Mouse (Mus musculus): Measurements from ENCODE around the gene Lamc1. TPM values are rescaled to one million over a fixed set of nuclear protein-coding genes. Genes with fewer than 3 reads are reported as not detected.

Gene Lamc1
- 24.6 and 26.5 TPM in 2 replicates for polyA plus RNA-seq (2014; fragmentation: Nextera tagmentation; extraction: Ambion mirVana)

GRCm38 (mm10) chr1:153332444-153333295, at the start of gene Lamc1:
TSS of gene Lamc1 (minus strand) at chr1:153332786.
- Histone ChIP-seq H3K27me3 (ENCODE audit: control insufficient read depth, insufficient read depth, low read length) (no peaks in the 10 kb centered on the region), H3K36me3 (ENCODE audit: control insufficient read depth, insufficient read depth, low read length) (no peaks in the 10 kb centered on the region), H3K27ac (ENCODE audit: low read depth, low read length) (peak within 1 kb of the TSS; percentile 80), H3K4me1 (ENCODE audit: control insufficient read depth, insufficient read depth, low read length) (peaks cover 19% of the 10 kb centered on the region), H3K4me2 (peak within 1 kb of the TSS; percentile 96), H3K9me3 (ENCODE audit: control insufficient read depth, low read length) (no peaks in the 10 kb centered on the region), H3K4me3 (ENCODE audit: low read depth, low read length) (peak within 1 kb of the TSS; percentile 90), H3K9ac (ENCODE audit: low read length) (peak within 1 kb of the TSS; percentile 93)
- ATAC-seq (ENCODE audit: low FRiP score) = peak; percentile 91
- DNase-seq (ENCODE audit: low spot score, missing footprints) = peak; percentile 99
- under 1% methylated on average over 80 of the region's 85 CpGs for WGBS

- no peak for ATAC-seq (ENCODE audit: low FRiP score)
- no peak overlapping the region for H3K4me2 ChIP-seq
- WGBS = 89% methylated on average over 9 of the region's 9 CpGs
These were observed 48.2 kb upstream of the Lamc1 start for GRCm38 (mm10) chr1:153380746-153381282.

DNA sequence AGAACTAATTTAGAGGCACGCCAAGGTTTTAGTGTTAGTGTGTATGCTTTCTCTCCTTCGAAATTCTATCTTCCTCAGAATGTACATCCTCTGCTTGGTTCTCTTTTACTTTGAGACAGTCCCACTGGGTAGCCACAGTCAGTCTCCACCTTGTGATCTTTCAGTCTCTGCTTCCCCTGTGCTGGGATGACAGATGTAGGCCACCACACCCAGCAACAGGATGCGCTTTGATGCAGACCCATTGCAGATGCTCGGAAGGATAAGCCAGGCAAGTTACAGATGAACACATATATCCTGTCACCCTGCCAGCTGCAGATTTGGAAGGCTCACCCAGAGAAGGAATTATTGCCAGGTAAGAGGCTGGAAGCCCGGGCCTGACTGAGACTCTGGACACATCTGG, 47.2 kb upstream of the Lamc1 start:
- no peak for DNase-seq (ENCODE audit: low spot score, missing footprints)
- no peak for ATAC-seq (ENCODE audit: low FRiP score)

More at GRCm38 (mm10) chr1:153380746-153381282, 48.2 kb upstream of the Lamc1 start:
- no peak overlapping the region for H3K27ac ChIP-seq (ENCODE audit: low read depth, low read length)
- H3K9me3 ChIP-seq (ENCODE audit: control insufficient read depth, low read length) = no peaks in the 10 kb centered on the region
- no peaks in the 10 kb centered on the region for H3K27me3 ChIP-seq (ENCODE audit: control insufficient read depth, insufficient read depth, low read length)
- H3K4me1 ChIP-seq (ENCODE audit: control insufficient read depth, insufficient read depth, low read length) = peaks cover 3% of the 10 kb centered on the region; the same call in 1 of the 2 replicates
- H3K4me3 ChIP-seq (ENCODE audit: low read depth, low read length) = no peak overlapping the region
- no peak overlapping the region for H3K9ac ChIP-seq (ENCODE audit: low read length)
- no peaks in the 10 kb centered on the region for H3K36me3 ChIP-seq (ENCODE audit: control insufficient read depth, insufficient read depth, low read length)
- DNase-seq (ENCODE audit: low spot score, missing footprints) = no peak

DNA sequence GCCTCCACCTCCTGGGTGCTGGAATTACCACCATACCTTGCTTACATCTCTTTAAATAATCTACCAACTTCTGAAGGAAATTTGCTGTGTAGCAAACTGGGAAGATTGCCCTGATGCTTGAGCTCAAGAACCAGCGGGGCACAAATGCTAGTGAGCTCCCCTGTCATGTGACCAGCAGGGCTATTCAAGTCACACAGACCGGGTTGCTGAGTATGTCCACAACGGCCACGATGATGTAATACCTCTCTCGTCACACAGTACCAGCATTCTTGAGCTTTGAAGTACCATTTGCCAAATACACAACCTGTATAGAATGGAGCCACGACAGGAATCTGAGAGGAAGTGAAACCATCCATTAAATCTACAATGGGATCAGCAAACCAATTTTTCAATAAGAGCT, 46.0 kb upstream of the Lamc1 start:
- Histone ChIP-seq H3K4me2 (no peak overlapping the region), H3K27ac (ENCODE audit: low read depth, low read length) (no peak overlapping the region), H3K36me3 (ENCODE audit: control insufficient read depth, insufficient read depth, low read length) (no peaks in the 10 kb centered on the region), H3K9ac (ENCODE audit: low read length) (no peak overlapping the region), H3K27me3 (ENCODE audit: control insufficient read depth, insufficient read depth, low read length) (no peaks in the 10 kb centered on the region), H3K9me3 (ENCODE audit: control insufficient read depth, low read length) (no peaks in the 10 kb centered on the region), H3K4me3 (ENCODE audit: low read depth, low read length) (no peak overlapping the region), H3K4me1 (ENCODE audit: control insufficient read depth, insufficient read depth, low read length) (peaks cover 3% of the 10 kb centered on the region; the same call in 1 of the 2 replicates)
- WGBS = 67% methylated on average over 6 of the region's 6 CpGs
- ATAC-seq (ENCODE audit: low FRiP score) (no peak), DNase-seq (ENCODE audit: low spot score, missing footprints) (no peak)

More for the DNA sequence above, 47.2 kb upstream of the Lamc1 start:
- Histone ChIP-seq H3K9me3 (ENCODE audit: control insufficient read depth, low read length) (no peaks in the 10 kb centered on the region), H3K9ac (ENCODE audit: low read length) (no peak overlapping the region), H3K4me3 (ENCODE audit: low read depth, low read length) (no peak overlapping the region), H3K4me2 (no peak overlapping the region), H3K27ac (ENCODE audit: low read depth, low read length) (no peak overlapping the region), H3K27me3 (ENCODE audit: control insufficient read depth, insufficient read depth, low read length) (no peaks in the 10 kb centered on the region), H3K36me3 (ENCODE audit: control insufficient read depth, insufficient read depth, low read length) (no peaks in the 10 kb centered on the region), H3K4me1 (ENCODE audit: control insufficient read depth, insufficient read depth, low read length) (peaks cover 3% of the 10 kb centered on the region; the same call in 1 of the 2 replicates)
- 88% methylated on average over 5 of the region's 5 CpGs for WGBS

DNA sequence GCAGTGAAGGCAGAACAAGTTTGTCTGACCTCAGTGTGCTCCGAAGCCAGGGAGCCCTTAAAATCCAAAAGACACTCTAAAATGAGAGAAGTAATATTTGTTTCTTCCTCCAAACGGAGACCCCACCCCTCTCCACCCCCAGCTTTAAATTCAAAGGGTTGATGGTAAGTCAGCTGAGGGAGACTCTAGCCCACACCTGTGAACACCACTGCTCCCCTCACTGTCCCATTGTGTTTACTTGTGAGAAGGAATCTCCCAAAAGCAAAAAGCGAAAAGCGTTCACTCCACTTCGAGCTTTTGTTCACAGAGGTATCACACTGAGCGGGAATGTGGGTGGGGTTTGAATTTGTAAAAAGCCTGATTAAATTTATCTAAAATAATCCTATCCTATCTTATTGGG, 43.9 kb upstream of the Lamc1 start:
- Histone ChIP-seq H3K4me3 (ENCODE audit: low read depth, low read length) (no peak overlapping the region), H3K4me2 (no peak overlapping the region), H3K36me3 (ENCODE audit: control insufficient read depth, insufficient read depth, low read length) (no peaks in the 10 kb centered on the region), H3K27ac (ENCODE audit: low read depth, low read length) (no peak overlapping the region), H3K9me3 (ENCODE audit: control insufficient read depth, low read length) (no peaks in the 10 kb centered on the region), H3K9ac (ENCODE audit: low read length) (no peak overlapping the region), H3K27me3 (ENCODE audit: control insufficient read depth, insufficient read depth, low read length) (no peaks in the 10 kb centered on the region), H3K4me1 (ENCODE audit: control insufficient read depth, insufficient read depth, low read length) (peaks cover 3% of the 10 kb centered on the region; the same call in 1 of the 2 replicates)
- WGBS = 19% methylated on average over 6 of the region's 6 CpGs
- no peak for DNase-seq (ENCODE audit: low spot score, missing footprints)
- no peak for ATAC-seq (ENCODE audit: low FRiP score)

DNA sequence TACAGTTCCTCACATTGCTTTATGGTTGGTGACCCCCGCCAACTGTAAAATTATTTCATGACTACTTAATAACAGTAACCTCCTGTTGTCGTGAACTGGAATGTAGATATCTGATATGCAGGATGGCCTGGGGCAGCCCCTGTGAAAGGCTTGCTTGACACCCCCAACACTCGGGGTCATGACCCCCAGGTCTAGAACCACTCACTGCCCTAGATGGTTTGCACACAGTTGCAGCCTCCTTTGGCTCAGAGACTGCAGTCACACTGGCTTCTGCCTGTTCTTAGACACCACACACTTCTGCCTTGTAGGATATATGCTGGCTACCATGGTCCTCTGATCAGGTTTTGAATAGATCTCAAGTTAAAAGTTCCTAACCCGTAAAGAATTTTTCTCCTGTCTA, 41.5 kb upstream of the Lamc1 start:
- Histone ChIP-seq H3K27me3 (ENCODE audit: control insufficient read depth, insufficient read depth, low read length) (no peaks in the 10 kb centered on the region), H3K4me2 (no peak overlapping the region), H3K9me3 (ENCODE audit: control insufficient read depth, low read length) (no peaks in the 10 kb centered on the region), H3K9ac (ENCODE audit: low read length) (no peak overlapping the region), H3K4me3 (ENCODE audit: low read depth, low read length) (no peak overlapping the region), H3K27ac (ENCODE audit: low read depth, low read length) (no peak overlapping the region), H3K4me1 (ENCODE audit: control insufficient read depth, insufficient read depth, low read length) (peaks cover 3% of the 10 kb centered on the region; the same call in 1 of the 2 replicates), H3K36me3 (ENCODE audit: control insufficient read depth, insufficient read depth, low read length) (no peaks in the 10 kb centered on the region)
- DNase-seq (ENCODE audit: low spot score, missing footprints) (no peak), ATAC-seq (ENCODE audit: low FRiP score) (no peak)
- WGBS = 83% methylated on average over 4 of the region's 4 CpGs

DNA sequence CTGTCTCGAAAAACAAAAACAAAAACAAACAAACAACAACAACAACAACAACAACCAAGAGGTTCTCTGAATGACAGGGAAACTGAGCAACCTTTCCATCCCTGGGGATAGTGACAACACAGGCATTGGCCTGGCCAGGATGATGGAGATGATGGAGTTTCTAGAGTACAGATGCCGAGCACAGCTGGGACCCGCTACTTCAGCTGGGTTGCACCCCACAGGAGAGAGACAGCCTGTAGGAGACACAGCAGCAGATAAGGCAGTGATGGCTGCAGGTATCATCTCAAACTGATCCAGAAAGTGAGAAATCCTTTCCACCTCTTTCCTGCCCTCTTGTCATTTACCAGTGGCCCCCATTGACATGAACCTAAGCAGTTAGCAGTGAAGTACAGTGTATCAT, 39.3 kb upstream of the Lamc1 start:
- WGBS = 92% methylated on average over 3 of the region's 3 CpGs
- no peaks in the 10 kb centered on the region for H3K36me3 ChIP-seq (ENCODE audit: control insufficient read depth, insufficient read depth, low read length)
- peaks cover 3% of the 10 kb centered on the region; the same call in 1 of the 2 replicates for H3K4me1 ChIP-seq (ENCODE audit: control insufficient read depth, insufficient read depth, low read length)
- DNase-seq (ENCODE audit: low spot score, missing footprints) (no peak), ATAC-seq (ENCODE audit: low FRiP score) (no peak)
- H3K9ac ChIP-seq (ENCODE audit: low read length) = no peak overlapping the region
- no peak overlapping the region for H3K4me3 ChIP-seq (ENCODE audit: low read depth, low read length)
- no peaks in the 10 kb centered on the region for H3K9me3 ChIP-seq (ENCODE audit: control insufficient read depth, low read length)
- H3K4me2 ChIP-seq = no peak overlapping the region
- H3K27ac ChIP-seq (ENCODE audit: low read depth, low read length) = no peak overlapping the region
- no peaks in the 10 kb centered on the region for H3K27me3 ChIP-seq (ENCODE audit: control insufficient read depth, insufficient read depth, low read length)

- no peaks in the 10 kb centered on the region for H3K9me3 ChIP-seq (ENCODE audit: control insufficient read depth, low read length)
- H3K4me1 ChIP-seq (ENCODE audit: control insufficient read depth, insufficient read depth, low read length) = no peaks in the 10 kb centered on the region
- no peak overlapping the region for H3K4me2 ChIP-seq
These were observed 36.4 kb upstream of the Lamc1 start for GRCm38 (mm10) chr1:153369011-153369410.

GRCm38 (mm10) chr1:153367048-153367447, 34.5 kb upstream of the Lamc1 start:
- Histone ChIP-seq H3K4me3 (ENCODE audit: low read depth, low read length) (no peak overlapping the region), H3K27me3 (ENCODE audit: control insufficient read depth, insufficient read depth, low read length) (no peaks in the 10 kb centered on the region), H3K9me3 (ENCODE audit: control insufficient read depth, low read length) (no peaks in the 10 kb centered on the region), H3K27ac (ENCODE audit: low read depth, low read length) (no peak overlapping the region), H3K4me1 (ENCODE audit: control insufficient read depth, insufficient read depth, low read length) (no peaks in the 10 kb centered on the region), H3K4me2 (no peak overlapping the region), H3K36me3 (ENCODE audit: control insufficient read depth, insufficient read depth, low read length) (no peaks in the 10 kb centered on the region), H3K9ac (ENCODE audit: low read length) (no peak overlapping the region)
- no peak for ATAC-seq (ENCODE audit: low FRiP score)
- 71% methylated on average over 5 of the region's 5 CpGs for WGBS
- no peak for DNase-seq (ENCODE audit: low spot score, missing footprints)

More at GRCm38 (mm10) chr1:153369011-153369410, 36.4 kb upstream of the Lamc1 start:
- H3K27me3 ChIP-seq (ENCODE audit: control insufficient read depth, insufficient read depth, low read length) = no peaks in the 10 kb centered on the region
- no peak overlapping the region for H3K4me3 ChIP-seq (ENCODE audit: low read depth, low read length)
- DNase-seq (ENCODE audit: low spot score, missing footprints) = no peak
- no peak overlapping the region for H3K9ac ChIP-seq (ENCODE audit: low read length)
- WGBS = 78% methylated on average over 6 of the region's 6 CpGs
- ATAC-seq (ENCODE audit: low FRiP score) = no peak
- no peaks in the 10 kb centered on the region for H3K36me3 ChIP-seq (ENCODE audit: control insufficient read depth, insufficient read depth, low read length)
- H3K27ac ChIP-seq (ENCODE audit: low read depth, low read length) = no peak overlapping the region
